Mouse (Mus musculus): ENCODE data around the gene Sec16b.
A peak's percentile ranks its signal among the peaks of the same experiment; 100 is the strongest.

The Sec16b gene

DNA sequence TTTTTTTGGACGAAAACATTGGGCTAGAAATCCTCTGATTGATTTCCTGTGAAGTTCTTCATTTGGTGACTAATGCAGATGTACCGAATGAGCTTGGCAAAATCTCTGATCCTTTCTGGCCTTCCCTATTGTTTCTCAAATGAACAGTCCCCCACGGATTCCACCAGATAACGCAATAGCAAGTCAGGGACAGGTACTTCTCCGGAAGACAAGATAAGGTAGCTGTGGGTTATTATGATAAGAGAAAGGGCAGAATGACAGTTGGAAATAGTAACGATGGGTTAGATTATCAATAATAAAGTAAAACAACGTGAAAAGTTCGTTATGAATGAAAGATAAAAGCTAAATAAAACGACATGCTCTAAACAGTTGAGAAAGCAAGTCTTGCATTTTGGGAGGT is 7.0 kb downstream of the Sec16b start:
- DNase-seq (ENCODE audit: low spot score) = no peak

DNA sequence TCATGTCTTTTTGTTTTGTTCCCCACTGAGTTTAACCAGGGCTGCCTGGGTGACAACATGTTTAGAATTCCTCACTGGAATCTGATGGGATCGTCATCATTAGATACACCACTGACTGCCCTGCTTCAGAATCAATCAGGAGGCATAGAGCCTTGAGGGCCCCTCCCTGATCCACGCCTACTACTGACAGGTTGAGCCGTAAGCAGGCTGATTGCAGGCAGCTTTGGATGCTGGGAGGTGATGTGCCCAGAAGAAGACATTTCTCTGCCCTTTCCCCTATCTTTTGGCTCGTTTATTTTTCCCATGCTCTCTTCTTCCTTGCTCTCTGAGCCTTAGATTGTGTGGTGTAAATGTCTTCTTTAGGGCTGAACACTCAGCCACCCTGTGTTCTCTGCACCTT is 7.8 kb downstream of the Sec16b start:
- no peak for DNase-seq (ENCODE audit: low spot score)

DNA sequence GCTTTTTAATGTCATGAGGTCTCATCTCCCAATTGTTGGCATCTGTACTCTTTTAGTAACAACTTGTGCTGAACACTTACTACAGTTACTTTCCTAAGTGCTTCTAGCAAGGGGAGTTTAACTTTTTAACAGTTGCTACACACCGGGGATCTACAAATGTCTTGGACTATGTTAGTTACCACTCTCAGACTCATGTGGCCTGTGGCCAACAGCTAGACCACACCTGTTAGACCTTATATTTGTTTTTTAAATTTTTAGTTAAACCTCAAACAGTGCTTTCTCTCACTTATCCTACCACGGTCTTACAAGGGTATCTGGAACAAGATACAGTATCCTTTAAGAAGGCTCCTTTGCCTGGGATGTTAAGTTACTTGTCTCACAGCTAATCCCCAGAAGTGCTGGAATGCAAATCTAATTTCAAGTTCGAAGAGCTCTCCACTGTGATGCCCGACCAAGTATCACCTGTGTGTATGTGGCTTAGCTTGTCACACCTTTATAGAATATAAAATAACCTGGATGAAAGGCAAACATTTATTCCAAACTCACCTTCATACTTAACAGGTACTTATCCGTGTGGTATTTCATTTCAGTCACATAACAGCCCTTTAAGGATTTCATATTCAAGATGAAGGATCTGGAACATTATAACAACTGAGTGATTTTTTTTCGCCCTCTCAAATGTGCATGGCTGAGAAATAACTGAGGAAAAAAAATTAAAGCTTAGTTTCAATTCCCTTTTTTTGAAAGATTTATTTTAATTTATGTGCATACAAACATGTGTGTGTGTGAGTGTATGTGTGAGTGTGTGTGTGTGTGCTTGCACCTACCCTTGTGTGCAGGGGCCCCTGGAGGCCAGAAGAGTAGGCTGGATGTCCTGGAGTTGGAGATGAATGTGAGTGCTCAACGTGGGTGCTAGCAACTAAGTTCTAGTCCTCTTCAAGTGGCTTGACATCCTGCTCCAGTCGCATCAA is 10.6 kb downstream of the Sec16b start:
- no peak for DNase-seq (ENCODE audit: low spot score)

DNA sequence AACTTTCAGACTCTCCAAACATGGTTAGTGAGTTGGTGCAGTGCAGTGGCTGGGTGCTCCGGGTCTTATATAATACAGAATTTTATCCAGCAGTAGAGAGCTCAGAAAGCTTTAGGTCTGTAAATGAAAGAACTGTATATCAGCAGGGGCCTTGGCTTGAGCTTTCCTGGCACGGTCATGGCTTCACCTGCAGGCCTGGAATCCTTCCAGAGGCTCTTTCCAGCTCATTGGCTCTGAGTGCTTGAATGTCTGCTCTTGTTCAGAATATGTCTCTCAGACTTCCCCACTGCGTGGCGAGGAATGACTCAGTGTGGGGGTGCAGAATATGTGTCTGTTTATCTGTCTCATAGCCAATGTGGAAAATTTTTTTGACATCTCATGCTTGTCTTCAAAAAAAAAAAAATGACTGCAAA is 11.6 kb downstream of the Sec16b start:
- DNase-seq (ENCODE audit: low spot score) = peak; percentile 79

DNA sequence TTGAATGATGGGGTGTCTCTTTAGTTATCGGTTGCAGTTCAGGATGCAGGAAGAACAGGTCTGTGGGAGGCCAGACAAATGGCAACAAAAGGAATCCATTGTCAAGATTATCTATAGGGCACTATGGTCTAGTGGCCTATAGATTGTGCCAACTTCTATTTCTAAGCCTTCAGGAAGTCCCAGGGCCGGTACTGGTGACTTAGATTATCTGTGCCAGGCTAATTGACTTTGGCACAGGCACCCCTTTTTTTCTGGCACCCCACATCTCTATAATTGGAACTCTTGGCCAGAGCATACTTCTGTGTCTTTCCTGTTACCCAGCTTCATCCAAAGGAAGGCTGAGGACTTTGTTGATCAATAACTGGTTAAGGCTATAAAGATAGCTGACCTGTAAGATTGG is 12.9 kb downstream of the Sec16b start:
- no peak for DNase-seq (ENCODE audit: low spot score)

DNA sequence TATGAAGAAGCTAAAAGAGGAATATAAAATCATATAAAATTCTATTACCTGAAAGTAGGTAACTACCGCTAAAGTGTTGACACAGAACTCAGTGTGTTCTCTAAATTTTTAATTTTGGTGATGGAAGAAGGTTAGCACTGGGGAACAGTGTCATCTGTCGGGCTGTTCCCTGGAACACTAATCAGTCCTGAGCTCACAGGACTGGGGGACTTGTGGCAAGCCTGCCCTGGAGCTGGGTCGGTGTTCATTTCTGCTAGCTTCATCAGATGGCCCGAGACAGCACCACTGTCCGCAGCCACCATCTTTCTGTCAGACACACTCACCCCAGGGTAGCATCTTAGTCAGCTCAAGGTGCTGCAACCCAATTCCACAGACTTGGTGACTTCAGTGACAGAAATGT is 15.8 kb downstream of the Sec16b start:
- DNase-seq (ENCODE audit: low spot score) = no peak

DNA sequence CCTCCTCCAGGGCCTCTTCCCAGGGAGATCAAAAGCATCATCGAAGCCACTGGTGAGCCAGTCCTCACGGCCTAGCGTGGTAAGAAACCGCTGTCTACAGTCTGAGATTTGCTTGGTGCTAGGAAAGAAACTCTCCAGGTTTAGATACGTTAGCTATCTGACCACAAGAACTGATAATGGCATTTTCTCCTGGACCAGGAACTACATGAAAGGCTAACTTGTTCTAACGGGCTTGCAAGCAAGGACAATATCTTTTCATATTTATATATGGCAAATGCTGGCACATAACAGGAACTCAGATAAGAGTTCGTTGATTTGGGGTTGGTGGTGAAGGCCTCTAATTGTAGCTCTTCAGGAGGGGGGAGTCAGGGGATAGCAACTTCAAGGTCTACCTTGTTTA is 18.2 kb downstream of the Sec16b start:
- DNase-seq (ENCODE audit: low spot score) = no peak

DNA sequence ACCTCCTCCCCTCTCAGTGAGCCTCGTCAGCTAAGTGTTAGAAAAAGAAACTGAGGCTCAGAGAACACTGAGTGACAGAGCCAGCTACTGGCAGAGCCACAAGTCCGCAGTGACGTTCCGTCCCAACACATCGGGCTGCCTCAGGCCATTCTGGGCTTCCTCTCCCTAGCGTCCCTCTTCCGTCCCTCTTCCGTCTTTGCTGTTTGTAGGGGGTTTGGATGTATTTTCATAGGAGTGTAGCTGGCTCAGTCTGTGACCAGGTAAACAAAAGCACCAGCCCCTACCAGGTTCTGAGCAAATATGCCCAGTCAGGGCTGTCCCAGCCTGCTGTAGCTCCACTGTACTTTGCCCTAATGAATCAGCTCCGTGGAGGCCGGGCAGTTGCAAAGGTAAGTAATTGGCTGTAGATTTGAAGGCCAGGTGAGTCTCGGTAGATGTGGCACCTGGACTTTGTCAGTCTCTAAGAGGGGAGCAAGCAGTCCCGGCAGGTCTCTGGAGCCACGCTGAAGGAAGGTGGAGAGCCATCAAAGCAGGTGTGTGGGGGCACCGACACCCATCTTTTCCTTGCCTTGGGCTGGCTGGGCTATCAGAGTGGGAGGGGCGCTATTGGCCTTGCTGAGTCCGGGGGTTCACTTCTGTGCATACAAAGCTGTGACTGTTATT is 19.3 kb downstream of the Sec16b start:
- DNase-seq (ENCODE audit: low spot score) = no peak

DNA sequence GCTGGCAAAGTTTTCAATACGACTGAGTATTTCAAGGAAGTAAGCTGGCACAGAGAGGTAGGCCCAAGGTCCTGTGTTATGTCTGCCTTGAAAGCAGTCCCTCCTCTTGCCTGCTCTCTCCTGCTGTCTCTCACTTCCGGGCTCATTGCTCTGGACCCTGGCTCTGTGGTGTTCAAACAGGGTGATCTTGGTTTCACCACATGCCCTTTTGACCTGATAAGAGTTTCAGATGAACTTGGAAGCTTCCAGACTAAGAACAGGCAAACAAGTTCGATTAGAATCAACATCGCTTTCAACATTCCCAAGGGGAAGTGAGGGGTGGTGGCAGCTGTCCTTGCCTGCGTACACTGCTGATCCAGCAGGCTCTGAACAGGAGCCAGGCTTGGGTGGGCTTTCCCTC is 20.1 kb downstream of the Sec16b start:
- no peak for DNase-seq (ENCODE audit: low spot score)

DNA sequence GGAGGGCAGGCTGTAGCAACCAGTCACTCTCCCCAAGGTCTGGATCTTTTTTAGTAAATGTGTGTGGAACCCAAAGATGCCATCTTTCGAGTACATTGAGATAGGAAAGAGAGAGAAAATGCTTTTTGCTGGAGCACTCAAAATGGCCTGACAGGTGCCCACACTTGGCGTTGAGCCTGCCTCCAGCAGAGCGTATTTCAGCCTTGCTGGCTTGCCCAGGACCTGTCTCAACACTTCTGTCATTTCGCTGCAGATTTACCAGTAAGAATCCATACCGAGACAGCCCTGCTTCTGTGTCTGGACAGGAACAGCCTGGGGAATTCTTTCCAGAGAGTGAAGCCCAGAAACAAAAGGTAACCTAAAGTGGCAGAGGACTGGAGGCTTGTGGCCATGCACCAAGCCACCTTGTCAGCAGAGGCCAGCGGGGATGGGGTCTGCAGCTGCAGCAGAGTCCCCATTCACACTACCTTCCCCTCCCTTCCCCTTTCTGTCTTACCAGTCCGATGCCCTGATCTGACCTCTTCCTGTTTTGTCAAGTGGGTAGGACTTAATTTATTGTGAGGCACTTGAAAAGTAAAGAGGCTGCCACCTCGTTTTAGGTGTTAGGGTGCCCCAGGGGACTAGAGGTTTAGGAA is 26.4 kb downstream of the Sec16b start:
- no peak for DNase-seq (ENCODE audit: low spot score)

DNA sequence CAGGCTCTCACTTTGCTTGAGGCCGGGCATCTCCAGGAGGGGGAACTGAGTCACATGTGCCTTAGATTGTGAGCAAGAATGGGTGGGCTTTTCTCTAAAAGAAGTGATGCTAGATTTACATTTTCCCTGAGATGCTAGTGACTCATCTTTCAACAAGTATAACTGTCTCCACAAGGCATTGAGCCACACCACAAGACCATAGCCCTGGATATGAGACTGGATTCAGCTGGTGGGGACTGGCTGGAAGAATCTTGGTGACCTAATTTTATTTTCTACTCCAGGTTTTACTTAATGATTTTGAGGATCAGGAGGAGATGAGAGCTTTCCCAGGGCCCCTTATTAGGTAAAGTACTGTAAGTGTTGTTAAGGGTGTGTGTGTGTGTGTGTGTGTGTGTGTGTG is 29.0 kb downstream of the Sec16b start:
- DNase-seq (ENCODE audit: low spot score) = no peak

DNA sequence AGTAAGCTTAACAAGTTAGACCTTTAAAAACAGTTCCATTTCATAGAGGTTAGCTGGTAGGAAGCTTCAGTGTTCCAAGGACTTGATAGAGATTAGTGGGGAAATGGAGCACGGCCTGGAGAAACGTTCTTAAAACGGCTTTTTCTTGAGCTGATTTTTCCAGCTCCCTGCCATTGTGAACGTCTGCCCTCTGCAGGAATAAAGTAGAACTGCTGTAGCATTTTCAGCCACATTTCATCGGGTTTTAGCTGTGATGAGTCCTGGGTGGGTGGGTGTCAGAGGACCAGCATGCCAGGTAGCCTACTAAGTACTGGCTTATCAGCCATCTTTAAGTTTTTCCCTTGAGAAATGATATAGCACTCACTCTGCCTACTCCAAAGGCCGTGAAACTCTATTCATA is 29.9 kb downstream of the Sec16b start:
- peak; percentile 79 for DNase-seq (ENCODE audit: low spot score)

DNA sequence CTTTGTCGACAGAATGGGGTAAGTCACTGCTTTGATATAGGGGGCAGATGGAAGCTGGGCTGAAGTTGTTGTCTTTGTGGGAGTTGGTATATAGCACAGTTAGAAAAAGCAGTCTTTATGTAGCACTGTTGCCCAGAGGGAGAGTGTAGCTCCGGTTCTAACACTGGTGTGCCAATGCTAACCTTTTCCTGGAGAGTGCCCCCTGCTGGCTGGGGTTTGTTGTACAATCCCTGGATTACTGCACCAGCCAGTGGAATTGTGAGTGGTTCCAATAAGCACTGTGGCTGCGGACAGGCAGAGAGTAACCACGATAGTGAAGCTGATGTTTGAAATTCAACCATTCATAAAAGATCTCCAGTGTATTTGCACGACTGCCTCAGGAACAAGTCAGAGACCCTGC is 31.1 kb downstream of the Sec16b start:
- peak; percentile 40 for DNase-seq (ENCODE audit: low spot score)

DNA sequence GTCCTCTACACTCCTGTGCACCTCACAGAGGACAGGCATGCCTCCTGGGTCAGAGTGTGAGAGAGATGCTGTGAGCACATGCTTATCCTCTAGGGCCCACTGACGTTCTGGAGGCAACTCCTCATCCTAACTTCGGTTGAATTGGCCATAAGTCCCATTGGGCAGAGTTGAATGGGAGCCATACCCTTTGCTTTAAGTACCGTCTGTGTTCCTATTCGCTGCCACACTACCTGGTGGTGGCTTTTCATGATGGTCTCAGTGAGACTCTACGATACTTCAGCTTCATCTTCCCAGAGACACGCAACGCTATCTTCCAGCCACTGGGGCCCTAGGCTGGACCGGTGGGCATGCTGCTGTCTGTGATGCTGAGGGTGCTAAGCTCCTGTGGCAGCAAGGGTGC is 38.5 kb downstream of the Sec16b start:
- no peak for DNase-seq (ENCODE audit: low spot score)

DNA sequence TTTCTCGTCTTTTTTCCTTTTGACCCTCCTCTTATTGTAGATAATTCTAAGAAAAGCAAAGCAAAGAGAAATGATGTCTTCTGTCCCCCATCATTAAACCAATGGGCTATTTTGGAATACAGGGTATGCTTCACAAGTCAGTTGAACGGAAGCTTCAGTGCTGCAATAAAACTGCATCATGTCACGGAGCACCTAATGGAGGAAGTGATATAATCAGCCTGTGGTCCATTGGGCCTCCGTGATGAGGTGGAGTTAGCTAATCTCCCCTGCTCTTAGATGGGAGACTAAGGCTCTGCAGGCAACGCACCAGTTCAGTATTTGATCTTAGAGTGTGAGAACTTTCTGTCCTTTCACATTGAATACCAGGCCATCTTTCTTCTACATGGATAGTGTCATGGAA is 41.1 kb downstream of the Sec16b start:
- DNase-seq (ENCODE audit: low spot score) = no peak

DNA sequence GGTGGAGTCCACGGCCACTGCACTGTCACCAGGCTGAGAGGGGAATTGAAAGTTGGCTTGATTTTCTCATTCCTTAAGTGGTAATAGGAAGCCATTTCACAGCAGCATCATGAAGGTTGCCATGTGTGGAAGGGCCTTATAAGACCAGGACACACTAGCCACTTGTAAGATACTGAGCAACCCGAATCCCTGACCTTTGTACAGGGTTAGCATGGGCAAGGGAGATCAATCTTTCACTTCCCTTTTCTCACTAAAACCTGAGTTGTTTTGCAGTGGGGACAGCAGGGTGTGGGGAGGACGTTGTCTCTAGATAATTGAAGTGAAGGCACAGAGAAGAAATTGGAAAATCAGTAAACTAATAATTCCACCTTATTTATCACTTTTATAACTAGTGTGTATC is 43.2 kb downstream of the Sec16b start:
- no peak for DNase-seq (ENCODE audit: low spot score)

DNA sequence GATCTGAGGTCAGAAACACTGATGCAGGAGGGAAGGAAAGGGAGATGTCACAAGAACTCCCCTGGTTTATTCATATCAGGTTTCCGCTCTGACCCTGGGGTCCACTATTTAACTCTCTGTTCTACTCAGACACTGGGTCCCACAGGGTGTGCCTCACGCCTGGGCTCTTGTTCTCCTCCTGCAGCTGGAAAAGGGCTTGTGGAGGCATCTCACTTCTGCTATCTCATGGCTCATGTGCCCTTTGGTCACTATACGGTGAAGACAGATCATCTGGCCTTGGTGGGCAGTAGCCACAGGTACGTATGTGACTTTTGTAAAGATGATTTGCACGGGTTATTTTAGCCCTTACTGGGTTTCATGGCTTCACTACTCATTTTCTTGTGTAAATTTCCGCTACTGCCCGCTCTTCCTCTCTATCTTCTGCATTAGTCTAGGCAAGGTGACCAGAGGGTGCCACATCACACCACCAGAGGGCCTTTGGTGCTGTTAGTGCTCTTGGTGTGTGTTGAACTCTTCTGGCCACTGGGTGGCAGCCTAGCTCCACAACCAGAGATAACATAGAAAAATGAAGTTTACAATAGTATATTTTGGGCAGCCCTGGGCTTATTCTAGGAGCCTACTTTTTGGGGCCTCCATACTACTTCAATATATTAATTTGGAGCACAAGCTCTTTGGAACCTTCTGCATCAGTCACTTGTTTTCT is 46.4 kb downstream of the Sec16b start:
- DNase-seq (ENCODE audit: low spot score) = peak; percentile 70

DNA sequence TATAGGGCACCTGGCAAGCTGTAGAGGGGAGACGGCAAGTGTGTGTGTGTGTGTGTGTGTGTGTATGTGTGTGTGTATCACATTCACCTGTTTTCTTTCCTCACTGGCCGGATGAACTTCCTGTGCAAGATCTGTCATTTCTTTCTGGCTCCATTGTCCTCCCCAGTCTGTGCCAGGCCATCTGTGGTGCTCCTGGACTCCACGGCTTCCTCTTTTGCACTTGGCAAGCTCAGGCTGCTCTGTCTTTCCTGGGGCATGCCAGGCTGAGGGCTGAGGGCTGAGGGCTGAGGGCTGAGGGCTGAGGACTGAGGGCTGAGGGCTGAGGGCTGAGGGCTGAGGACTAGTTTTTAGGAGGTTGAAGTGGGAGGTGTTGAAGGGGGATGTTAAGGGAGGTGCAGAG is 47.6 kb downstream of the Sec16b start:
- DNase-seq (ENCODE audit: low spot score) = no peak

DNA sequence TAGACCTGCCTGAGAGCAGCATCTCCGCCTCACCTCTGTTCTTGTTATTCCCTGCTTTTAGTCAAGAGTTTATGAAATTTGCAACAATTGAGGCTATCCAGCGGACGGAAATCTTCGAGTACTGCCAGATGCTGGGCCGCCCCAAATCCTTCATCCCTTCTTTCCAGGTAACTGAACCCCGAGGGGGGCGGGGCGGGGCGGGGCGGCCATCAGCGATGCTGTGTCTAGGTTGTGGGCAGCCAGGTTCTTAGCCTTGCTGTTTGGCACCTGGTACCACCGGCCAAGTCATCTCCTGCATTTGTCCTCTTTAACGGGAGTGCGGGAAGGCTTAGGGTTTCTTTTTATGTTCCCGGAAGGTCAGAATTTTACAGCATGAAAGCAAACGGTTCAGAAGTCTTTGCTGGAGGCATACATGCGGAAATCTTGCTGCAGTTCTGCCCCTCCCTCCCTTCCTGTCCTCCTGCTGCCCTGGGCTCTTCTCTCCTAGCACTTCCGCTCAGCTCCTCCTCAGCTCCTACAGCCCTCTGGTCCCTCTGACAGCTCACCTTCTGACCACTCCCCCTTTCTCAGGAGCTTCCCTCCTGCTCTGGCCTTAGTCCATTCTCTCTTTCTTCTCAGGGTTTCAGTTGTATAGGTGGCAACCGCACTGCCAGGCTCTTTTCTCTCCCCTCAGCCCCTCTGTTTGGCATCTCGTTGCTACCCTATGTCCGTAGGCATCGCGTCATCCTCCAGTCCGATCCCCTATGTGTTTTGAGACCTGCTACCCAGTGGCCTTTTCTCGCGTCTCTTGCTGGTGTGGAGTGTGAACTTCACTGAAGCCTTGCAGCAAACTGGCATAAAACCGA is 48.4 kb downstream of the Sec16b start:
- no peak for DNase-seq (ENCODE audit: low spot score)

DNA sequence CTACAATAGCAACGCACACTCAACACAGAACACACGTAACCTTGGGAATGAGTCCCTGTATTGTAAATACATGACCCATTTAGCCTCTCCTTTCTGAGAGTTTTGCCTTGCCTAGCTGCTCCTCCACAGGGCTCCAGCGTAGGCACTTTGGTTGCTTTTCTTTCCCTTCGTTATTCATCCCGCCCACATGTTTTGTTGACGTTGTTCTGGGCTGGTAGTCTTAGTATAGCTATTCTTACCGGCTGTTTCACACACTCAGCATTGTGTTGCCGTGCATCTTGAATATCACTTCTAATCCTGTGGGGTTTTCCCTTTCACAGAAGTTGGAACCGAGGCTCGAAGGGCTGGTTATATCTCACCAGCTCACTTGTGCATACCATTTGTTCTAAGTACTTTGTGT is 49.2 kb downstream of the Sec16b start:
- DNase-seq (ENCODE audit: low spot score) = no peak

DNA sequence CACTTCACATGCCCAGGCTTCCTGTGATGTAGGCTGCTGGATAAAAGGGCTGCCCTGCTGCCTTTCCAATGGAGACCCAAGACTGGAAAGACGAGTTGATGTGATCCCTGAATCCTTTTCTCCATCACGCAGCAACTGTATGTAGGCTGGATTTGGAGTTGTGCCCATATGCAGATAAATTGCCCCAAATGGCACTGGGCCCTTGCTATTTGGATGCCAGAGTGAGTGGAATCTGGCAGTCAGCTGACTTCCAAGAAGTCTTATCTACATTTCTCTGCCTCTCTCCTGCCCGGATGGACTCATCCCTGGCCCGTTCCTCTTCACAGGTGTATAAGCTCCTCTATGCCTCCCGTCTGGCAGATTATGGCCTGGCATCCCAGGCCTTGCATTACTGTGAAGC is 49.9 kb downstream of the Sec16b start:
- DNase-seq (ENCODE audit: low spot score) = no peak

DNA sequence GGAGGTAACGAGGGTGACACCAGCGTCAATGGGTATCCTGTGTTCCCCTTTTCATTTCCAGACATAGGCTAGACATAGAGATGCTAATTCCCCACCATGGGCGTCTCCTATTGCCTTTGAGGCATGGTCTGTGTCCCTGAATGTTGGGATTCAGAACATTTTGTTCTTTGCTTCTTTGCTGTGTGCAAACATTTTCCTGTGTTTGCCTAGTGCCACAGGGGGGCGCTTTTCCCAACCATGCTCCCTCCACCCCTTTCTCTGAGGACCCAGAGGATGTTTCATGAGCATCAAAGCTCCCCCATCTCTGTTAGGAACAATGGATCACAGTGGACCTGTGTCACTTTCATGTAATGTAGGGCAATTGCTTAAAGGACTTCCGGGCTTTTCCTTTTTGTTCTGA is 51.6 kb downstream of the Sec16b start:
- DNase-seq (ENCODE audit: low spot score) = no peak

Data from MN1 (cell line).